Mouse (Mus musculus) liver, adult (tissue): ENCODE measurements around the gene Sgce.

ENCODE experiments used
- GATA4 ChIP-seq: IDR thresholded peaks from 2 replicates; pipeline ENCODE4 v1.6.1; 2014; ENCODE audit warnings: mild to moderate bottlenecking, low read length; ENCODE audit not compliant: insufficient replicate concordance

Gene Sgce

DNA sequence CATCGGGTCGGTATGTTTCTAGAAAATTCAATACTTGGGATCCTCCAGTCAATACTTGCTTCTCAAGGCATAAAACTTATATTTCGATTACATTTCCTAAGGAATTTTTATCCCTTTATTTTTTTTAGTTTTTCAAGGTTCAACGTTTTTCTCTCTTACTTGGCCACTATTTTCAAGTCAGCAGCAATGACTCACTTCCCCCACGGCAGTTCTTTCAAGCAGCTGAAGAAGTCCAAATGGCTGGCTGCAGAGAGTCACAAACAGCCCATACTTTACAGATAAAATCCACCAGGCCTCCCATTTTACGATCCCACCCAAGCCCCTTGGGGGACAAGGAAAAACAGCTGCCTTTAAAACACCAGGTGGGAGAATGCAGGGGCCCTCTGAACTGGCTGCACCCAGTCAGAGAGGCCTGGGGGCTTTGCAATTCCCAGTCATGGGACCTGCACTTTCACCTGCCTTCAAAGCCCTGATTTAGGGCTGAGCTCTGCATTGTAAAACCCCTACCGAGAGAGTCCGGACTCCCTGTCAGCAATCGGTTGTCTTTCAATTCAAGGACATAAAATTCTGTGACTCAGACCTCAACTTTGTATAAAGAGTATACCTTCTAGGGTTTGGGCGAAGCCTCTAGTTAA lies 62.2 kb downstream of the Sgce start:
- TF ChIP-seq GATA4, result no peak

DNA sequence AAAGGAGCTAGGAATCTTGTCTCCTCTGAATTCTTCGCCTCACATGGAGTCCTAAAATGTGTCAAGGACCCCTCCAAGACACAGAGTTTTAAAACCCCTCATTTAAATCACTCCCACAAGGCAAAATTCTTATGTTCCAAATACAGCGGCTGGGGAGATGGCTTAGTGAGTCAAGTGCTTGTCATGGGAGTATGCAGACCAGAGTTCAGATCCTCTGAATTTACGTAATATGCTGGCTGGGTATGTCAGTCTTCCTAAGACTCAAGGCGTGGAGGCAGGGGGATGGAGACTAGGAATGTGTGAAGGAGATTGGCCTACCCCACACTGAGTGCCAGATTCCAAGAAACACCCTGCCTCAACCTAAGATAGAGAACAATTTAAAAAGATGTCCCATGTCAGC lies 66.4 kb downstream of the Sgce start:
- no peak for TF ChIP-seq GATA4

DNA sequence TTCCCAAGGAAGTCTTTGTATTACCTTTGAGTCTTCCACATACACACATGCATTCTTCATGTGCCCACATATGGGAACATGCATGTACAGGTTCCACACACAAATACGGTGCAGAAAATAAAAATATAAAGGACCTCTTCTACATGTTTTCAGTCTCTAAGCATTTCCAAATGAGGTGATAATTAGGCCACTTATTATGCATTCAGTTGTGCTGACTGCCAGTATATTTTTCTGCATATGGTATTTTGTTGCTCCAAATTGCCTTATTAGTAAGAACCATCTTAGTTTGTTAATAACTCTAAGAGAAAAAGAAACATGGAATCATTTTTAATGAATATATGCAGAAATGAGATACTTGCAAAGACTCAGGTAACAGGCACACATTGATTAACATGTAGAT lies 67.0 kb downstream of the Sgce start:
- no peak for TF ChIP-seq GATA4

DNA sequence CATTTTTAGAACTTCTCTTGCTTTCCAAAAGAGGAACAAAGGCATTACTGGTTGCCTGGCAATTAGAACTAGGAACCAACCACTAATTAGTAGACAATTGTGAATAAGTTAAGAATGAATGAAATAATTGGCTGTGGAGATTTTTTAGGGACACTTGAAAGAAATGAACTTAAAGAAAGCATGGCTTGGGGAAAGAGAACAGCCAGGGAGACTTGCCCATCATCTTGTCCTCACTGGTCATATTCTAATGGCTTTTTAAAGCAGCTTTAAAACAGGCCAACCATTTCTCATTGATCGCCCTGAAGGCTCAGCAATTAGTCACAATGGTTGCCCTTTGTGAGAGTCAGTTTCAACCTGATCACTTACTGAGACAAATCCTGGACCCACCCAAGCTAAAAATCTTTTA lies 69.6 kb downstream of the Sgce start:
- no peak for TF ChIP-seq GATA4

DNA sequence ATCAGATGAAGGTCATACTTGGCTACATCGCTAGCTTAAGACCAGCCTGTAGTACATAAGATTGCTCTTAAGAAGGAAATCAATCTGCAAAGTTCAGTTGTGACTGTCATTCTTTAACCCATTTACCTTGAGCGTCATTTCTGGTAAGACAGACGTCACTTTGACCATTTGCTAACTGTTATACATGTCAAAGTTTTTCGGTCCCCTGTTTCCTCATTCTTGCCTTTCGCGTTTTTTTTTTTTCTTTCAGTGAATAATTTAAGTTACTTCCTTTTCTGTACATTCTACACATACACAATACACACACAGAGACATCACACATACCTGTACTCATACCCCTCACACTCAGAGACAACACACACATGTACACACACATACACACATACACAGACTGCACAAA lies 81.9 kb downstream of the Sgce start:
- no peak for TF ChIP-seq GATA4

DNA sequence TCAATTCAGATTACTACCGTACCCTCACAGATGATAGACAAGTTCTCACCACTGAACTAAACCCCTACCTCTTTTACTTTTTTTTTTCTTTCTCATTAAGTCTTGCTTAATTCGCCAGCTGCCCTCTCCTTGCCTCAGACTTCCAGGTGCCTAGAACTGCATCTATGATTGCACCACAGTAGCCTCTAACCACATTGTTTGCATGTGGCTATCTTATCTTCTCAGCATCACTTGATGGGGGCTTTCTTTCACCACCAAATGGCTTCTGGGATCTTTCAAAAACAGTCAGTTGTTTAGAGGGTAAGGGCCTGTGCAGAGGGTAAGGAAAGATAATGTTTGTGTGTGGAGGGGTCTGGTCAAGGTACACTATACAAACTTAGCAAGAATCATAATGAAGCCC lies 82.7 kb downstream of the Sgce start:
- no peak for TF ChIP-seq GATA4

DNA sequence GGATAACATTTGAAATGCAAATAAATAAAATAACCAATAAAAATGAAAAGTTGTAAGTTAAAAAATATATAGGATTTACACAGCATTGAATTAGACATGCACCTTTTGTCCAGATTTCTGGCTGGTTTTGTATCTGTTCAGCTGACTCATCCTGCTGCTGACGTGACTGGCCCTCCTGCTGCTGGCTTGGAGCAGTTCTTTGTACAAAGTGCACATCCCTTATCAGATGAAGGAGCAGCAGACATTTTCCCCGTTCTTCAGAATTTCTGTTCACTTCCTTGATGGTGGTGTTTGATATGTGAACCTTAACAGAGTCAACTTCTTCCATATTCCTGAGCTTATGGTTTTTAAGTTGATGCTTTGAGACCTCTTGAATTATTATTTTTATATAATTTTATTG lies 83.5 kb downstream of the Sgce start:
- TF ChIP-seq GATA4, result no peak

DNA sequence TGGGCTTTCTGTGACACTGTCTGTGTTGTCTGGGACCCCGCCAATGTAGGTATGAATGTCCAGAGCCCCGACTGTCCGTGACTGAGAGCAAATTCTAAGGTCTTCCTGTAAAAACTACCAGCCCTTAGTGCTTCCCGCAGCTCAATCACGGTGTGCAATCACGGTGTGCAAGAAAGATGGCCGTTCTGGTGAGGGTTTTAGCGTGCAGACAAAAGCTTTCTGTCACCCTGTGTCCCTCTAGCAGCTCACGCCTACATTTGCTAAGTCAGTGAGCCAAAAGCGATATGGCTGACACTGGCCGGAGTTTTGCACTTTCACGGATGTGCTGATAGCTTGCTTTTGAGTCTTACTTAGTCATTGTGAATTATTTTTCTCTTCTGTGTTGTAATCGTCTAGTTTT lies 88.1 kb downstream of the Sgce start:
- TF ChIP-seq GATA4, result no peak

DNA sequence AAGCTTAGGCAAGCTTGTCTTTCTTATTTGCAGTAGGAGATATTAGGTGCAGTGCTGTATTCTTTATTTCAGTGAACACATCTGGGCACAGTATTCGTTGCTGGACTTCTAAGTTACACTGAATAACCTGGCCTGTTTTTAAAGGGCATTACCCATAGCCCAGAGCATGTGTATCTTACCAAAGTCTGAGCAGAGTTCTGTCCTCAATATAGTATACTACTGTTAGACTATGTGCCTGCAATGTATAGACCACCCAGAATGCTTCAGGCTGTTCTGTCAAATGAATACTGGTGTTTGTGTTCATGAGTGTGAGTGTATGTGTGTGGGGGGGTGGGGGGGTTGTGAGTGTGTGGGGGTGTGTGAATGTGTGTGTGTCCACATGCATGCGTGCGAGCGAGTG lies 91.1 kb downstream of the Sgce start:
- no peak for TF ChIP-seq GATA4

DNA sequence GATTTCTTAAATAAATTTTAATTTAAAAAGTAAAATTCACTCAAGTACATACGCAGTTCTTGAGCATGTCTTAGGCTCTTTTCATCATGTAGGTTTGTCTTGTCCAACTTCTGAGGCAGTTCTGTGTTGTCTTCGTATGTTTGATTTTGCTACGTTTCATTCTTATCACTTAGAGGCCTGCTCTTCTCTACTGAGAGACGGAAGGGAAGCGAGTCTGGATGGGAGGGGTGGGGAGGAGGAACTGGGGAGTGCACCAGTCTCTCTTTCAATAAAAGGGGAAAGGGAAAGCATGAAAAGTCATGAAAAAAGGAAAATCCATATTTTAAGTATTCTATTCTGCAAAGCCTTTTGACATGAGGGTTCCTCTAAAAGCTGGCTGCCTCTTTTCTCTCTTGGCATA lies 91.5 kb downstream of the Sgce start:
- no peak for TF ChIP-seq GATA4

DNA sequence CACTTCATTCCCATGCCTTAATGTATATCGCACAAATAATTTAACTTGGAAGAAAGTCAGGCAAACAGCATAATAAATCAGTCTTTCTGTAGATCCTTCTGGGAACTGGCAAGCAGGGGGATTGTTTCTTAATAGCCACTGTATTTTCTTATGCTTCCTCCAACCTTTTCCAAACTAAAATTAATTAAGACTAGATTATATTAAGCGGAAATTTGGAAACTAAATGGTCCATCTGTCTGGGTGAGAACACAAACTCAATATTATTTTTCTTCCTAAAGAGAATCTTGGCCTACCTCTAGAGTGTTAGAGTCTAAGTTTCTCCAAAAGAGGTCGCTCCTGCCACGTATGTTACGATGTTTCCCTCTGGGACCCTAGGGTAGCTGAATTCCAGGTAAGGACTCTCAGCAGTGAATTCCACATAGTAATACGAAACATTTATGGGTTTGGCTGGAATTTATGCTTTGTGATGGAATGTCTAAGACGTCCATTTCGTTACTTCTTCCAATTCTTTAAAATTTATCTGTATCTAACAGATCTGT lies 94.3 kb downstream of the Sgce start:
- TF ChIP-seq GATA4, result no peak

DNA sequence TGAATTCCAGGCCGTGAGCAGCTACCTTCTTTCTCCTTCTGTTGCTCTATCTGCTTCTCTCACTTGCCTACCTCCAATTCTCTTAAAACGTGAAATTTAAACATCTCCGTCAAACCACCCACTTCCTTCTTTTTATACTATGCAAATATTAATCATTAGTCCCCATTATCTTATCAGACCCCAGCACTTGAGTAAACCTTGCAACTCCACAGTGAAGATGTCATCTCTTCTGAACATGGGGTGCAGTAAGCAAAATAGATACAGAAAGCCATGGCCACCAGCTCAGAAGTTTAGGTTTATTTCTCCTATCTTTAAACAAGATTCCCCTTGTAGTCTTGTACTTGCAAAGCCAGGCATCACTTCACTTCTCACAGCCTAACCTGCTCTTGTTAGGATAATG lies 99.7 kb downstream of the Sgce start:
- no peak for TF ChIP-seq GATA4

DNA sequence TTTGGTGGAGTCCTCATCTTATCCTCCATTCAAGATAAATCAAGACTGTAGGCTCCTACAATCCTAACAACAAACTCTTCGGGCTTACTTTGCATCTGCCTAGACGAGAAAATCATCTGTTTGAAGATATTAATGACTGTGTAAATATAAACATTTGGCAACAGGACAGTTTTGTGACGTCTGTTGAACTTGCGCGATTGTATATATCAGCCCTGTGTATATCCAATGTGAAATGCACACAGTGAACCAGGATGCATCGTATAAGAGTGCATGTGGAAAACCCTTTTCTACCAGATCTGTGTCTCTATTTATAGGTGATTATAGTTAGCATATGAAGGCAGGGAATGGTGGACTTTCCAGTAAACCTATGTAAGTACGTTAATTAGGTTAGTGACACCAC lies 104.9 kb downstream of the Sgce start:
- no peak for TF ChIP-seq GATA4

DNA sequence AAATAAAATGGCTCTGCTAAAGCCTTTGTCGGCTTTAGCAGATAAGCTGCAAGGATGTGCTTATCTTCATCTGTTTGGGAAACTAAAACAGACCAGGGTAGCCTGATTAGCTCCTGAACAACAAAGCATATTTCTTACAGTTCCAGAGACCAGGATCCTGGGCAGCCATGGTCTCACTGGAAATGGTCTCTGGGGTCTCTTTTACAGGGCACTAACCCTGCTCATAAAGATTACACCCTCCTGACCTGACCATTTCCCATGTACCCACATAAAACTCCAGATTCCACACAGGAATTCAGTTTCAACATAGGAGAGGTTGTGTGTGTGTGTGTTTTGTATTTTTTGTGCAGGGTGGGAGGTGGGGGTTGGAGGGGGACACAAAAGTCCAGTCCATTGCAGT lies 112.2 kb downstream of the Sgce start:
- TF ChIP-seq GATA4, result no peak

DNA sequence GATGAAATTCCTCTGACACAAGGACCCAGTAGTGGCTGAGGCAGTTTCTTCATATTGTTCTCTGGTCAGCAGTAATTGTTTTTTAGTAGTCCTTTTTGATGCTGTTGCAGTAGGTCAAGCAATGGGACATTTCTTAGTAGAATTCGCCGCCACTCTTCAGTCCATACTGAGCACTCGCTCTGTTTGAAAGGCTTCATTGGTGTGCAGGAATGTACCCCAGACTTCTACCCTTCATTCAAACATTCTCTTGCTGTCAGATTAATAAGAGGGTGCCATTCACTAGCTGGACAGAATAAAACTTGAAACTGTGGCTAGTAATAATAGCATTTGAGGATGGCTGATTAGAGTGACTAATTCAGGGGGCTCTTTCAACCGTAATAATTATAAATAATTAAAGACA lies 113.8 kb downstream of the Sgce start:
- TF ChIP-seq GATA4, result no peak

DNA sequence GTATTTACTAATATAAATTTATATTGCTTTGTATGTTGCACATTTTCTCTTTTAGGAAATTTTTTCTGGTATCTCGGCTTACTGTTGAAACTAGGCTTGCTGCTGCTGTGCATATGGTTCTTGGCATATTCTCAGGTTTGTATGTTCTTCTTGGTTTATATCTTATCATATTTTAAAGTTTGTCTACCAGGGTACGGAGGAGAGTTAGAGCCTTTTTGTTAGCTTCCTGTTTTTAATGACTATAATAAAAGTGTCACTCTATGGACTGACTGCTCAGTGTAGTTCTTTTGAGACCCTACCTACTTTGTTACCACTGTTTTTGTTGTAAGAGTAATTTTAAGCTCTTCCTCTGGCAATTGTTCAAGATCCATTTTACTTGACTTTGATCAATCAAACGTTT lies 115.5 kb downstream of the Sgce start:
- TF ChIP-seq GATA4, result no peak
